Mouse (Mus musculus): ENCODE measurements around the gene Apopt1. TPM values are rescaled to one million over a fixed set of nuclear protein-coding genes. Genes with fewer than 3 reads are reported as not detected.
A peak's percentile ranks its signal among the peaks of the same experiment; 100 is the strongest.

The Apopt1 gene
- total RNA-seq, 2 experiments from 2014 or later: 51.3 to 60.9 TPM

DNA sequence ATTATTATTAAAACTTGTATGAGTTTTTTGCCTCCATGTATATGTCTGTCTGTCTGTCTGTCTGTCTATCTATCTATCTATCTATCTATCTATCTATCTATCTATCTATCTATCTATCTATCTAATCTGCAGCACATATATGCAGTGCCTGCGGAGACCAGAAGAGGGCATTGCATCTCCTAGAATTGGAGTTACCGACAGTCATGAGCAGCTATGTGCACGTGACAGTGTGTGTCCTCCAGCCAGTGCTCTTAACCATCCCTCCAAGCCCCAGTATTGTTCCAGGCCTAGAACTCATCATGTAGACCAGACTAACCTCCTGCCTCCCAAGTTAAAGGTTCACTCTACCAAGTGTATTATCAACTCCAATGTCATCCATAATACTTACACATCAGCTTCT, 25.7 kb downstream of the Apopt1 start:
- peak; percentile 78 for ATAC-seq (replicated peaks; ENCODE audit: poor library complexity, severe bottlenecking)

- no peak for ATAC-seq (replicated peaks; ENCODE audit: poor library complexity, severe bottlenecking)
Observed at GRCm38 (mm10) chr12:111741338-111741737, 28.3 kb downstream of the Apopt1 start.

DNA sequence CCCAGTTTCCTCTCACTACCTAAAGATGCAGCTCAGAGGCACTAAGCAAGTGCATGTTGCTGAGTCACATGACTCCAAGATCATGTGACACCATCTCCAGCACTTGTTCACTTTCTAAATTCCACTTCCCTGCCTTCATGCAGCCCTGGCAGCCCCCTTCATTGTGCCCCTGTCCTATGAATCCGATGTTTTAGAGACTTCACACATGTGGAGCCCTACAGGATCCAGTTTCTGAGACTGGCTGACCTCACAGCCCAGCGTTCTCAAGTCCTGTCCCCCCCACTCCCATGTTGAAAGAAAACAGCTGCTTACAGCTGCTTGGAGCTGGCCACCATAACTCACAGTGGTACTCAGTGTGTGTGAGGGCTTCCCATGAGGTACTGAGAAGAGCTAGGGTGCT, 30.4 kb downstream of the Apopt1 start:
- no peak for ATAC-seq (replicated peaks; ENCODE audit: poor library complexity, severe bottlenecking)

GRCm38 (mm10) chr12:111743981-111744423, 30.9 kb downstream of the Apopt1 start:
- ATAC-seq (replicated peaks; ENCODE audit: poor library complexity, severe bottlenecking): peak; percentile 93

- ATAC-seq (replicated peaks; ENCODE audit: poor library complexity, severe bottlenecking): no peak
Observed at GRCm38 (mm10) chr12:111745274-111745673, 32.2 kb downstream of the Apopt1 start.

- peak; percentile 34 for ATAC-seq (replicated peaks; ENCODE audit: poor library complexity, severe bottlenecking)
Observed at GRCm38 (mm10) chr12:111746091-111746490, 33.0 kb downstream of the Apopt1 start.

- no peak for ATAC-seq (replicated peaks; ENCODE audit: poor library complexity, severe bottlenecking)
Observed at GRCm38 (mm10) chr12:111747421-111747820, 34.4 kb downstream of the Apopt1 start.

- no peak for ATAC-seq (replicated peaks; ENCODE audit: poor library complexity, severe bottlenecking)
Observed at GRCm38 (mm10) chr12:111750739-111751138, 37.7 kb downstream of the Apopt1 start.

- ATAC-seq (replicated peaks; ENCODE audit: poor library complexity, severe bottlenecking): no peak
Observed at GRCm38 (mm10) chr12:111752491-111752890, 39.4 kb downstream of the Apopt1 start.

- no peak for ATAC-seq (replicated peaks; ENCODE audit: poor library complexity, severe bottlenecking)
Observed at GRCm38 (mm10) chr12:111753347-111753746, 40.3 kb downstream of the Apopt1 start.

DNA sequence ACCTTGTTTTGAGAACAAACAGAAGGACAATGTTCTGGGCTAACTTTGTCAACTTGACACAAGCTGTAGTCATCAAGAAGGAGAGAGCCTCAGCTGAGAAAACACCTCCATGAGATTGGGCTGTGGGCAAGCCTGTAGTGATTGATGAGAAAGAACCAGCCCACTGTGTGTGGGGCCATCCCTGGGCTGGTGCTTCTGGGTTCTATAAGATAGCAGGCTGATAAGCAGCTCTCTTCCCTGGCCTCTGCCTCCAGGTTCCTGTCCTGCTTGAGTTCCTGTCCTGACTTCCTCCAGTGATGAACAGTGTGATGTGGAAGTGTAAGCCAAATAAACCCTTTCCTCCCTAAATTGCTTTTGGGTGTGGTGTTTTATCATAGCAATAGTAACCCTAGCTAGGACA, 41.6 kb downstream of the Apopt1 start:
- no peak for ATAC-seq (replicated peaks; ENCODE audit: poor library complexity, severe bottlenecking)

DNA sequence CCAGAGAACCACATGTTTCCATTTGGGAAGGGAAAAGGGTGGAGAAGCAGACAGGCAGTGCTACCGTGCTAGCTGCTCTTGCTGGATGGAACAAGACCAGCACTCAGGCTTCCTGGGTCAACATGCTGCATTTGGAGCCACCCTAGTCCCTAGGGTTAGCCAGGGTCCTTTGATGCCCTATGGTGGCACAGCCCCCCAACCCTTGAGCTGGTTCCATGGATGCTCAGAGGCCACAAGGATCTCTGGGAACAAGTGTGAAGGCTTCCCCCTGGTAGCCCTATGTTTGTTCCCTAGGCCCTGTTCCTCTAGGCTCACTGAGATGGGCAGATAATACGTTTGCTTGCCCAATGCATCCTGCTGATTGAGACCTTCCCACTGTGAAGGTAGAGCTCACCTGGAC, 42.2 kb downstream of the Apopt1 start:
- no peak for ATAC-seq (replicated peaks; ENCODE audit: poor library complexity, severe bottlenecking)

DNA sequence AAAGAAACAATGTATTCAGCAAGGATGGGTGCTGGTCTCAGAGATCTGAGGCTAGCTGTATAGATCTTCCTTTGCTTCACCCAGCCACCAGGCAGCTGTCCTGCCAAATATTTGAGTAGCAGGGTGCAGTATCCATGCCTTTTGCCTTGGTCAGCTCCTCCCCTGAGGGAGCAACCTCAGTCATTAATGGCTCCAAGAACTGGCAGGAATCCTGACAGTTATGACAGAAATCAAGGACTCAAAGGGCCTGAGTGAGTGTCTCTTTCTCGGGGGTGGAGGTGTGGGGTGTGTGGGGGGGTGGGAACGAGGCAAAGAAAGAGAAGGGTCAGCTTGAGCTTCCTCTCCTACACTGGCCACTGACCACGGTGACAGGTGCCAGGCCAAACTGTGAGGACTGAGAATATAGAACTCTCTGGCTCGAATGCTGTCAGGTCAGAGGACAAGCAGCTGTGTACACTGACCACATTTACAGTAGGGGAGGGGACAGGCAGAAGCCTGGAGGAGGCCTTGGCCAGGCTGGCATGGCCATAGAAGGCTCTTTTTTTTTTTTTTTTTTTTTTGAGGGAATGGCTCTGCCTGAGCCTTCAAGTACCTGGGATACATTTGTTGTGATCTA, 43.1 kb downstream of the Apopt1 start:
- no peak for ATAC-seq (replicated peaks; ENCODE audit: poor library complexity, severe bottlenecking)

DNA sequence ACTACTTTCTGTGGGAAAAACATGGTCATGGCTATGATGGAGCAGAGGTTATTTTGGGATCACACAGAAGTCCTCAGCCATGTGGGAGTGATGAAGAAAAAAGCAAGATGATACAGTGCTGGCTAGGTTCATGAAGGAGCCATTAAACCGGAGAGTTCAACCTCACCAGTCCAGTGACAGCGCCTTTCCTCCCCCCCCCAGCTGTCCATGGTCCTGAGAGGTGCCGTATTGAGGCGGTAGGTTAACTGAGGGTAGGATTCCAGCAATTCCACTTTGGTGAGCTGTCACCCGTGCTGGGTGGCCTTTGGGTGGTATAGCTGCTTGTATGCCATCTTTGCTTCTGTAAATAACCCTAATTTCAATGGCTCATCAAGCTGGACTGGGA, 43.6 kb downstream of the Apopt1 start:
- ATAC-seq (replicated peaks; ENCODE audit: poor library complexity, severe bottlenecking): no peak

DNA sequence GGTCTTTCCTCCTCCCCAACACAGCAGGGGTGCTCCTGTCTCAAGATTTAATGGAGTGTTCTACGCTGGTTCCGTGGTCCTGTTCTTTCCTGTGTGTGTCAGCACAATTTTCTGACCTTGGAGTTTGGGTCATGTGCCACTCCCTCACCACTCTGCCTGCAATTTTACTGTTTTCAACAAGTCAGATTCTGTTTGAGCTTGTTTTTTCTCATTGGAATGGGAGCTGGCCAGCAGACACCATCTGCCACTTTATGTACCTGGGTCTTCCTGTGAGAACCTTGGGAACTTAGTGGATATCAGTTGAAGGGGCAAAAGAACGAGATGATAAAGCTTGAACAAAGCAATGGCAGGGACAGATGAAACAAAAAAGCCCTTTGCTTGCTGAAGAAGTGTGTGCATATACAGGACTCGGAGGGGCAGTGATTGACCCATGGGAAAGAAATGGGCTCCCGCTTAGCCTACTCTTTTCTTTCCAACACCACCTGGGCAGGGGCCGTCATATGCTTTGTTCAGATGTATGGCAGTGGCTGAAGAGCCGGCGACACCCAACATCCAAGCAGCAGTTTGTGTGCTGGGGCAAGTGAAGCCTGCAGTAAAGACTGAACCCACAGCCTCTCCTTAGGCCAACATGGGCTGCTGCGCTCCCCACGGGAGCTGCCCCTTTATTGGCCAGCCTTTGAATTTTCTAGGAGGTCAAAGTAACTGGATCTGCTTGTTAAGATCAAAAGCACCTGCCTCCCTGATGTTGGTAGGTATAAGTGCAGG, 44.7 kb downstream of the Apopt1 start:
- no peak for ATAC-seq (replicated peaks; ENCODE audit: poor library complexity, severe bottlenecking)

- ATAC-seq (replicated peaks; ENCODE audit: poor library complexity, severe bottlenecking): peak; percentile 46
Observed at GRCm38 (mm10) chr12:111758381-111759175, 45.5 kb downstream of the Apopt1 start, which contains the start of gene Klc1. Klc1 (plus strand) TSS chr12:111758849.

DNA sequence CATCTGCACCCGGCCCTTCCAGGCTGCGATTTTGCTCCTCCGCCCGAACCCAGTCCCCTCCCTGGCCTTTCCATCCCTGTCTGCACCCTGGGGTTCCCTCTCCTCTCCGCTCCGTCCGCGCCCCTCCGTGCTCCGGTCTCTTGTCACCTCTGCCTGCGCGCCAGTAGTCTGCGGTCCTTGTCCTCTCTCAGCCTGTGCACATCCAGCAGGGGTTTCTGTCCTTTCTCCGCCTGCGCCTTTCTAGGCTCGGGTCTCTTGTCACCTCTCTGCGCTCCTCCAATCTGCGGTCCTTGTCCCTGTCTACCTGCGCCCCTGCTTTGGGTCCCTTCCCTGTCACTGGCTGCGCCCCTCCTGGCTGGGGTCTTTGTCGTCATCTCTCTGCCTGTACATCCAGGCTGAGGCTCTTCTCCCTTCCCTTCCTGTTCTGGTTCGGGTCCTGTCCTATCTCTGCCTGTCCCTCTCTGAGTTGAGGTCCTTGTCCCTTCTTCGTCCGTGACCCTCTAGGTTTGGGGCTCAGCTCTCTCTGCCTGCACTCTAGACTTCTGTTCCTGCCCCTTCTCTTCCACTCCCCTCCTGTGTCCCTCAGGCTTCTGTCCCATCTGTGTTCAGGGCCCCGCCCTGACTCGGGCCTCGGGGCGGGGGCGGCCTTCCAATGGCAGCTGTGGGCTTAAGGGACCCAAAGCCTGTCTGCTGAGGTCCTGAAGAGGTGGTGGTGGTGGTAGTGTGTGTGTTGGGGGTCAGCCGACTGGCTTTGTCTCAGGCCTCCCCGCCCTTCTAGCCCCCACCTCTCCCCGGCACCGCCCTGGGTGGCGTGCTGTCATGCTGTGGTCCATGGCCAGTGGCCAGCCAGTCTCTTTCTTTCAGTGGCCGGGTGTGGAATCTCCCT, 46.4 kb downstream of the Apopt1 start:
- ATAC-seq (replicated peaks; ENCODE audit: poor library complexity, severe bottlenecking): peak; percentile 20; the same call in 1 of the 2 replicates

DNA sequence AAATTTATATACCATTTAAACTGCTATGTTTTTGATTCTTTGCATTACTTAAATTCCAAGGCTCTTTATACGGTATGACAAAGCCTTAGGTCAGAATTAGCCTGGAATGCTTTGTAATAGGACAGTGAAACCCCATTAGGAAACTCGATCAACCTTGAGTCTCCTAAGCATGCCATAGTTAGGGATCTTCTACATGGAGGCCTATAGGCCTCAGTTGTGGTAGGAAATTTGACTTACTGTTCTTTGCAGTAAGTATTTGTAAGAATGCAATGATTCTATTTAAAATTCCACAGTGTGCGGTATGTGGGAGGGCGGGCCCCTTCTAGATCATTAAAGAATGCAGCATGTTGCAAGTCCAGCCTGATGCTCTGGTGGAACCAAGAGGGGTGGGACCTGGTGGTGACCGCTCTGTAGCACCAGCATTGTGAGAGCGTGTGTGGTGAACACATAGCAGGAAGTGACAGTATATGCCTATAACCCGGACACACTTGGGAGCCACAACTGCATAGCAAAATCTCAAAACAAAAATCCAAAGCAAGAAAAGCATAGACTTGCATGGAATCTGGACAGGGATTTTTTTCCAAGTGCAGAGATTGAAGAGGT, 47.3 kb downstream of the Apopt1 start:
- peak; percentile 40 for ATAC-seq (replicated peaks; ENCODE audit: poor library complexity, severe bottlenecking)

GRCm38 (mm10) chr12:111762620-111763280, 49.7 kb downstream of the Apopt1 start:
- ATAC-seq (replicated peaks; ENCODE audit: poor library complexity, severe bottlenecking): no peak
